Mouse (Mus musculus) stomach, postnatal 0 days (tissue): ENCODE measurements around the gene Rps6ka5. TPM values are rescaled to one million over a fixed set of nuclear protein-coding genes. Genes with fewer than 3 reads are reported as not detected.

Source experiments
- ATAC-seq: fragments of 200-750 bp; cut with Nextera tagmentation; 2 replicates; pipeline ENCODE4 v1.8.0; 2017; ENCODE audit not compliant: low FRiP score, low TSS enrichment
- DNase-seq: peaks from one replicate; pipeline ENCODE4 v3.0.0-alpha.2; 2016; ENCODE audit warnings: low spot score
- H3K27ac ChIP-seq: fragments of 300-500 bp; sonication (generic); replicated peaks from 2 replicates; pipeline ENCODE4 v1.5.1; 2014; ENCODE audit warnings: mild to moderate bottlenecking, control low read depth
- H3K27me3 ChIP-seq: fragments of 300-500 bp; sonication (generic); 2 replicates; pipeline ENCODE4 v1.6.1; 2014; ENCODE audit warnings: low read length; ENCODE audit not compliant: control insufficient read depth, insufficient read depth
- H3K36me3 ChIP-seq: fragments of 300-500 bp; sonication (generic); 2 replicates; pipeline ENCODE4 v1.6.1; 2014; ENCODE audit warnings: low read length, mixed read lengths; ENCODE audit not compliant: control insufficient read depth, insufficient read depth
- H3K4me1 ChIP-seq: fragments of 300-500 bp; sonication (generic); replicated peaks from 2 replicates; pipeline ENCODE4 v1.6.1; 2014; ENCODE audit warnings: antibody characterized with exemption; ENCODE audit not compliant: control insufficient read depth, insufficient read depth
- H3K4me2 ChIP-seq: fragments of 300-500 bp; sonication (generic); replicated peaks from 2 replicates; pipeline ENCODE4 v1.6.1; 2014; ENCODE audit warnings: low read depth, mild to moderate bottlenecking, control low read depth, moderate library complexity
- H3K4me3 ChIP-seq: fragments of 300-500 bp; sonication (generic); 2 replicates; pipeline ENCODE4 v1.5.1; 2014; ENCODE audit warnings: low read depth, low read length, control low read depth
- H3K9ac ChIP-seq: fragments of 300-500 bp; sonication (generic); 2 replicates; pipeline ENCODE4 v1.6.1; 2014; ENCODE audit warnings: mild to moderate bottlenecking, low read length, control low read depth, mixed read lengths
- H3K9me3 ChIP-seq: fragments of 300-500 bp; sonication (generic); 2 replicates; pipeline ENCODE4 v1.6.1; 2016; ENCODE audit warnings: low read length; ENCODE audit not compliant: control insufficient read depth
- CTCF ChIP-seq: IDR thresholded peaks from 2 replicates; pipeline ENCODE4 v1.5.1; 2016; ENCODE audit warnings: antibody characterized with exemption, low read depth, mild to moderate bottlenecking, moderate library complexity
- EP300 ChIP-seq: optimal IDR thresholded peaks from 2 replicates; pipeline ENCODE3; 2016; ENCODE audit warnings: antibody characterized with exemption
- WGBS: fragments of 180-500 bp; shearing (Covaris S2); extraction: QIAGEN DNeasy Blood & Tissue Kit; methylation state at CpG from one replicate; pipeline ENCODE4 v1.1.7; 2014; 5-methylcytosine and 5-hydroxymethylcytosine counted together
- polyA plus RNA-seq: library from polyadenylated mRNA; unstranded; fragments of >200 nt; fragmentation: Nextera tagmentation; extraction: Ambion mirVana; gene quantifications from 2 replicates; pipeline ENCODE4 v1.2.1, GENCODE M21; 2015

Gene Rps6ka5
- polyA plus RNA-seq, 1 experiment from 2014 or later, result 1.4 TPM

DNA sequence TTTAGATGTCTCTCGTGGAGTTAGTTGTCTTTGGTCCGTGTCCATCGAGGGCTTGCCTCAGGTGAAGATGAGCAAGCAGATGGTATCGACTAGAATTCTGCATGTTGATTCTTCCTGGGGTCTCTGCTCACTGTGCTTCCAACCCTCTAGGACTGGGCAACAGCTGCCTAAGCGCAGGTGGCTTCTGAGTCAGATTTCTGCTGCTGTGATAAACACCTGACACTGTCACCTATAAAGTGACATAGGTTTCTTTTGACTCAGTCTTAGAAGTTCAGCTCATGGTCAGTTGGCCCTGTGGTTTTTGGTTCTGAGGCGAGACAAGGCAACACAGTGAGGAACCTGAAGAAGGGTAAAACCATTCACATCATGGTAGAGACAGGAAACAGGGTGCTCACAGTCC lies 43.1 kb upstream of the Rps6ka5 start:
- H3K4me2 ChIP-seq, result no peak overlapping the region
- no peak overlapping the region for H3K4me3 ChIP-seq
- no peak for DNase-seq
- H3K36me3 ChIP-seq, result no peaks in the 10 kb centered on the region
- H3K9me3 ChIP-seq, result no peaks in the 10 kb centered on the region
- no peaks in the 10 kb centered on the region for H3K27me3 ChIP-seq
- ATAC-seq, result no peak
- H3K4me1 ChIP-seq, result no peaks in the 10 kb centered on the region
- H3K9ac ChIP-seq, result no peak overlapping the region
- no peak for TF ChIP-seq EP300
- TF ChIP-seq CTCF, result no peak
- 91% methylated on average over 6 of the region's 6 CpGs for WGBS
- H3K27ac ChIP-seq, result no peak overlapping the region

DNA sequence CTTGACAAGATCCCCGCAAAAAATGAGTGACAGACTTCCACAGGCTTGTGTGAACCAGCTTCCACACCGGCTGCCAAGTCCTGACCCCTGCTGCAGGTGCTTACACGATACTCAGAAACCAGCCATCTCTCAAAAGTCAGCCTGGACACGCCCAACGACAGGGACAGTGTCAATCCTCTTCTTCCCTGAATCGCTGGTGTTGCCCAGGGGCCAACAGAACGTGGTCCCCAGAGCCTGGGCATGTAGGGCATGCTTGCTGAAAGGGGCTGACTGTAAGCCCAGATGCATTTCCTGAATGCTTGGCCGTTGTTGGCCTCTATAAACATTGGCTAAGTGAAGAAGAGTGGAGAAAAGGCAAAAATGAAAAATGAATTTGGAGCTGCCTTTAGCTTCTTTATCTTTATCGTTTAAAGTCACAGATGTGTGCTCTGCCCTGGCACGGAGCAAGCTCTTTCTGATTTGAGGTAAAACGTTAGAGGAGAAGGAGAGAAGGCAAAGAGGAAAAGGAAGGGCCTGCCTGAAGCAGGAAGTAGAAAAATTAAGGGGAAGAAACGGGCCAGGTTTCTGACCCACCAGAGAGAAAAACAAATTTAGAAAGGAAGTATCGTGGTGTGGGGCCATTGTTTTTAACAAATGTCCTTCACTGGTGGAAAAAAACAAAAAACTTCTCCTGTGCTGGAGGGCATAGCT lies 37.7 kb upstream of the Rps6ka5 start:
- TF ChIP-seq EP300, result no peak
- no peak for TF ChIP-seq CTCF
- ATAC-seq, result no peak

DNA sequence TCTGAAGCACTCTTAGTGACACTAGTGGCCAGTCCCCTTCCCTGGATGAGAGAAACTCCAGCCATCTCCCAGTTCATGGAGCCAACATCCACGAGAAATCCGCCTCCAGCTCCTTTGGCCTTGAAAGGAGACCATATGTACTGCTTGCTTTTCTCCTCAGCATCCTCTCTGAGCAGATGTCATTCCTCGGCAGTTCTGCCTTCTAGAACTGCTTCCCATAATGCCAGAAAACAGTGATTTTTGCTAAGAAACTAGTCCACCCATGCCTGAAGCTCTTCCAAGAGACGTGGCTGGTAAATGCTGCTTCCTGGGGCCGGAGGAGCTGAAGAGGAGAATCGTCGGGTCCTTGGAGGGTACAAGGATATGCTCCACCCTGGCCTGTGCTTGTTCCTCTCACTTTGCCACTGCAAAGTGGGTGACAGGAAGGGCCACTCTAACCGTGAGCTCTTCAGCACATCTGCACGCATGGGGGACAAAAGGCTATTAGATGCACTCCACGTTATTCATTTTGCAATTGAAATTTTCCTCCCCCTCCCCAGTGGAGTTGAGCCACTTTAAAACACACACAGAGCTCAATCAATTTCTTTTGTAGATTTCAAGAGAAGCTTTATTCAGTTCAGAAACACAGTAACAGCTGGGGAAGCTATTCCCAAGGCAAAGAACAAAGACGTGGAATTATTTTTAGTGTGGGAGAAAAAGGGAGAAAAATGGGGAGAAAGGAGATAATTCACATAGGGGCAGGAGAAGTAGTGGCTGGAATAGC lies 36.1 kb upstream of the Rps6ka5 start:
- no peak overlapping the region for H3K27ac ChIP-seq
- TF ChIP-seq EP300, result no peak
- no peaks in the 10 kb centered on the region for H3K9me3 ChIP-seq
- H3K9ac ChIP-seq, result no peak overlapping the region
- ATAC-seq (no peak), DNase-seq (no peak)
- H3K4me1 ChIP-seq, result no peaks in the 10 kb centered on the region
- no peak overlapping the region for H3K4me3 ChIP-seq
- H3K27me3 ChIP-seq, result no peaks in the 10 kb centered on the region
- no peak overlapping the region for H3K4me2 ChIP-seq
- WGBS, result 67% methylated on average over 11 of the region's 11 CpGs
- no peaks in the 10 kb centered on the region for H3K36me3 ChIP-seq

More for the DNA sequence above, 37.7 kb upstream of the Rps6ka5 start:
- H3K4me2 ChIP-seq, result no peak overlapping the region
- no peak for DNase-seq
- no peaks in the 10 kb centered on the region for H3K9me3 ChIP-seq
- no peaks in the 10 kb centered on the region for H3K36me3 ChIP-seq
- WGBS, result 34% methylated on average over 13 of the region's 13 CpGs
- H3K9ac ChIP-seq, result no peak overlapping the region
- no peak overlapping the region for H3K4me3 ChIP-seq
- H3K27me3 ChIP-seq, result no peaks in the 10 kb centered on the region
- H3K4me1 ChIP-seq, result no peaks in the 10 kb centered on the region
- no peak overlapping the region for H3K27ac ChIP-seq

DNA sequence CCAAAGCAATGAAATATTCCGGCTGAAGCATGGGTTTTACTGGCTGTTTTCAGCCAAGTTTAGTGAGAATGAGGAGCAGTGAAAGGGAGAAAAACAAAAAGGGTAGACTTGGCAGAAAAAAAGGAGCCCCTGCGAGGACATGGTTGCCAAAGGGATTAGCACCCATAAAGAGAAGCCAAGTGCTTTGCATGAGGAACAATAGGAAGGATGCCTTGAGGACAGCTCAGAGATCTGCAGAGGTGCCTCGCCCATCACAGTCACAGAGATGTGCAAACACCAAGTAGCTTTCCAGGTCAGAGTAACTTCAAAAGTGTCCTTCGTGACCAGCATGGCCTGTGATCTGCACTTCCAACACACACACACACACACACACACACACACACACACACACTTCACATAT lies 30.6 kb upstream of the Rps6ka5 start:
- Histone ChIP-seq H3K4me1 (no peaks in the 10 kb centered on the region), H3K9me3 (no peaks in the 10 kb centered on the region), H3K4me3 (no peak overlapping the region), H3K4me2 (no peak overlapping the region), H3K27me3 (no peaks in the 10 kb centered on the region), H3K9ac (no peak overlapping the region), H3K36me3 (no peaks in the 10 kb centered on the region), H3K27ac (no peak overlapping the region)
- TF ChIP-seq CTCF, result no peak
- no peak for TF ChIP-seq EP300
- ATAC-seq (no peak), DNase-seq (no peak)
- WGBS, result 52% methylated on average over 4 of the region's 4 CpGs

DNA sequence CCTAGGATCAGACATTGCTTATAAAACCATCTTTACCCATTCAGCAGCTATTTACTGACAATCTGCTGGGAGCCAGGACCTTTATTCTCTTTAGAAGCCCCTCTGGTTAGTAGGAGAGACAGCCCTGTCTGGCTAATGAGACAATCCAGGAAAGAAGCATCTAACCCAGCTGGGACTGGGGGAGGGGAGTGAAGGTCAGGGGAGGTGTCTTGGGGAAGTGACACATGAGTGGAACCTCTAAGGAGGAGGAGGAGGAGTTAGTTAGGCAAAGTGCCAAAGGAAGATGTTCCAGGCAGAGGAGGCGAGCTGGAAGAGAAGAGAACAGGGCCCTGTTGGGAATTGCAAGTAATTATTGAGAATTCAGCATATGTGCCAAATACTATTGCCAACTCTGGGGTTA lies 26.9 kb upstream of the Rps6ka5 start:
- H3K9me3 ChIP-seq, result no peaks in the 10 kb centered on the region
- TF ChIP-seq CTCF (no peak), EP300 (no peak)
- no peaks in the 10 kb centered on the region for H3K27me3 ChIP-seq
- WGBS, result 50% methylated on average over 1 of the region's 1 CpGs
- no peak overlapping the region for H3K4me2 ChIP-seq
- H3K27ac ChIP-seq, result no peak overlapping the region
- no peak overlapping the region for H3K4me3 ChIP-seq
- H3K4me1 ChIP-seq, result no peaks in the 10 kb centered on the region
- H3K9ac ChIP-seq, result no peak overlapping the region
- H3K36me3 ChIP-seq, result no peaks in the 10 kb centered on the region
- DNase-seq (no peak), ATAC-seq (no peak)

DNA sequence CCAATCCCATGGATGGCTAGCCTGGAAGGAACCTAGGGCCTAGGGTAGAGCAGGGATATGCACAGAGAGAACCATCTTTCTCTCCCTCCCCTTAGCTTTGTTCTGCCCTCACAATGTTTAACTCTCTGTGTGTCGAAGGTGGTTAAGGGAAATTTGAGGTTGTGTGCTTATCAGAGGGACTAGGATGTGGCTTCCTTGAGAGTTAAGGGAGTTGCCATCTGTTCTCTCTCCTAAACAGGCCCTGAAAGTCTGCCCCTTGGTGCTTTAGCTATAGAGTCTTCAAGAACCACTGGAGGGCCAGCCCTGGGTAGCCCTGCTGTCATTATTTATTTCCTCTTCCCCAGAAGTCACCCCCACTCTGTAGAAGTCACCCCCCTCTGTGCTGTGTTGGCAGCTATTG lies 26.2 kb upstream of the Rps6ka5 start:
- no peak overlapping the region for H3K27ac ChIP-seq
- DNase-seq (no peak), ATAC-seq (no peak)
- TF ChIP-seq EP300, result no peak
- TF ChIP-seq CTCF, result no peak
- no peaks in the 10 kb centered on the region for H3K27me3 ChIP-seq
- no peak overlapping the region for H3K4me2 ChIP-seq
- no peak overlapping the region for H3K4me3 ChIP-seq
- no peaks in the 10 kb centered on the region for H3K4me1 ChIP-seq
- H3K9ac ChIP-seq, result no peak overlapping the region
- H3K9me3 ChIP-seq, result no peaks in the 10 kb centered on the region
- 50% methylated on average over 1 of the region's 1 CpGs for WGBS
- no peaks in the 10 kb centered on the region for H3K36me3 ChIP-seq
